Mouse (Mus musculus) frontal cortex, adult 2 months (tissue): ENCODE data around the gene Mbip. TPM values are rescaled to one million over a fixed set of nuclear protein-coding genes. Genes with fewer than 3 reads are reported as not detected.

Experiments
- DNase-seq, 2 experiments: peaks; one replicate each; pipeline ENCODE4 v3.0.0; 2022; ENCODE audit warnings: low spot score in 1 of 2; ENCODE audit errors: extremely low spot score in 1 of 2
- polyA plus RNA-seq: library from polyadenylated mRNA; depleted of rRNA; stranded (reverse); fragments of >200 nt; gene quantifications from 2 replicates; pipeline ENCODE4 v1.2.3, GENCODE M21; 2012; rRNA removed

Gene Mbip
- polyA plus RNA-seq, 1 experiment: 38.6 TPM

GRCm38 (mm10) chr12:56296524-56296923 lies 49.2 kb downstream of the Mbip start:
- no peak for DNase-seq

GRCm38 (mm10) chr12:56295160-56295559 lies 50.5 kb downstream of the Mbip start:
- DNase-seq: no peak

GRCm38 (mm10) chr12:56288548-56288947 lies 57.1 kb downstream of the Mbip start:
- DNase-seq: no peak

GRCm38 (mm10) chr12:56286828-56287227 lies 58.9 kb downstream of the Mbip start:
- DNase-seq: no peak

GRCm38 (mm10) chr12:56284210-56284609 lies 61.5 kb downstream of the Mbip start:
- no peak for DNase-seq

GRCm38 (mm10) chr12:56281649-56282048 lies 64.0 kb downstream of the Mbip start:
- no peak for DNase-seq

Other genes with a start within 250 kb of the Mbip start
- 0.18 and 0.36 TPM in 2 replicates for gene Nkx2-1, start 191.0 kb upstream of the Mbip start, polyA plus RNA-seq